Mouse (Mus musculus) adrenal gland, postnatal 10 days (tissue): ENCODE results near the gene Krt6b. TPM values are rescaled to one million over a fixed set of nuclear protein-coding genes. Genes with fewer than 3 reads are reported as not detected.

Experiments
- microRNA-seq: library from miRNA; unstranded; fragments of <30 nt; microRNA quantifications from one replicate; pipeline ENCODE4 v1.2.0, GENCODE M21; 2021
- total RNA-seq, 2 experiments: library from RNA; stranded (reverse); gene quantifications; 2 replicates each; pipeline ENCODE4 v1.2.3; 2021

The Krt6b gene
- total RNA-seq, 2 experiments from 2014 or later: not detected

Small RNA genes lying within 50 kb of the gene (microRNA-seq; reads per million reads assigned to microRNA genes)
- gene Gm44323 (not detected), gene Gm44342 (not detected), gene Gm44383 (not detected), gene Gm44479 (not detected)

Other genes starting within 250 kb of the Krt6b start
- not detected for gene Krt87, start 241.5 kb downstream of the Krt6b start, total RNA-seq
- not detected for gene Krt88, start 232.5 kb downstream of the Krt6b start, total RNA-seq
- not detected for gene Krt81, start 216.5 kb downstream of the Krt6b start, total RNA-seq
- gene Krt86, start 206.8 kb downstream of the Krt6b start, total RNA-seq: not detected
- gene Krt83, start 188.8 kb downstream of the Krt6b start, total RNA-seq: not detected
- gene Gm49425, start 163.0 kb downstream of the Krt6b start, total RNA-seq: not detected
- gene Krt84, start 147.5 kb downstream of the Krt6b start, total RNA-seq: not detected
- not detected for gene Krt82, start 129.6 kb downstream of the Krt6b start, total RNA-seq
- gene Krt90, start 117.3 kb downstream of the Krt6b start, total RNA-seq: under 1 TPM in 1 of 2 experiments, not detected in 1; 0.18 TPM
- not detected for gene Krt75, start 106.4 kb downstream of the Krt6b start, total RNA-seq
- not detected for gene Gm5414, start 52.1 kb downstream of the Krt6b start, total RNA-seq
- not detected for gene Gm5478, start 32.9 kb downstream of the Krt6b start, total RNA-seq
- not detected for gene Krt6a, start 14.0 kb upstream of the Krt6b start, total RNA-seq
- not detected for gene Krt5, start 32.6 kb upstream of the Krt6b start, total RNA-seq
- gene Krt71, start 62.8 kb upstream of the Krt6b start, total RNA-seq: not detected
- gene Krt72, start 106.2 kb upstream of the Krt6b start, total RNA-seq: not detected
- not detected for gene Krt73, start 122.1 kb upstream of the Krt6b start, total RNA-seq
- not detected for gene Krt2, start 137.9 kb upstream of the Krt6b start, total RNA-seq
- gene Krt1, start 170.5 kb upstream of the Krt6b start, total RNA-seq: under 1 TPM; 0.18 to 0.51 TPM
- gene Krt77, start 189.4 kb upstream of the Krt6b start, total RNA-seq: not detected
- gene Krt76, start 212.6 kb upstream of the Krt6b start, total RNA-seq: not detected
- under 1 TPM in 1 of 2 experiments, not detected in 1; 0.18 TPM for gene Krt4, start 244.4 kb upstream of the Krt6b start, total RNA-seq